Mouse (Mus musculus) inflammation-experienced regulatory T-cells, adult 6 months (primary cell): ENCODE measurements around the gene Nxn. TPM values are rescaled to one million over a fixed set of nuclear protein-coding genes. Genes with fewer than 3 reads are reported as not detected.
A peak's percentile ranks its signal among the peaks of the same experiment; 100 is the strongest.

Experiments used
- ATAC-seq: one replicate; pipeline ENCODE4 v1.8.0; 2017
- polyA plus RNA-seq, 3 experiments: library from polyadenylated mRNA; unstranded; fragments of 100-300 nt; shearing (Covaris generic); gene quantifications; one replicate each; pipeline ENCODE4 v1.2.1; 2017

Nxn gene
- polyA plus RNA-seq, 3 experiments from 2014 or later: 1.1 to 2.0 (median 1.6) TPM

- no peak for ATAC-seq
Observed at GRCm38 (mm10) chr11:76297252-76297651, 101.7 kb downstream of the Nxn start.

GRCm38 (mm10) chr11:76294836-76295235 lies 104.1 kb downstream of the Nxn start:
- no peak for ATAC-seq

- ATAC-seq: no peak
Observed at GRCm38 (mm10) chr11:76294078-76294477, 104.9 kb downstream of the Nxn start.

- ATAC-seq: no peak
Observed at GRCm38 (mm10) chr11:76292831-76293230, 106.1 kb downstream of the Nxn start.

- ATAC-seq: no peak
Observed at GRCm38 (mm10) chr11:76292398-76292797, 106.5 kb downstream of the Nxn start.

GRCm38 (mm10) chr11:76291960-76292359 lies 107.0 kb downstream of the Nxn start:
- no peak for ATAC-seq

GRCm38 (mm10) chr11:76290367-76290766 lies 108.6 kb downstream of the Nxn start:
- no peak for ATAC-seq

GRCm38 (mm10) chr11:76288645-76289044 lies 110.3 kb downstream of the Nxn start:
- ATAC-seq: no peak

GRCm38 (mm10) chr11:76287301-76287700 lies 111.6 kb downstream of the Nxn start:
- no peak for ATAC-seq

- ATAC-seq: no peak
Observed at GRCm38 (mm10) chr11:76286534-76287126, 112.3 kb downstream of the Nxn start.

- ATAC-seq: no peak
Observed at GRCm38 (mm10) chr11:76285431-76286075, 113.4 kb downstream of the Nxn start.

- ATAC-seq: no peak
Observed at GRCm38 (mm10) chr11:76283841-76284240, 115.1 kb downstream of the Nxn start.

- ATAC-seq: no peak
Observed at GRCm38 (mm10) chr11:76279971-76280370, 119.0 kb downstream of the Nxn start.

GRCm38 (mm10) chr11:76278960-76279852 lies 119.7 kb downstream of the Nxn start:
- no peak for ATAC-seq

GRCm38 (mm10) chr11:76272440-76272839 lies 126.5 kb downstream of the Nxn start:
- ATAC-seq: no peak

- ATAC-seq: no peak
Observed at GRCm38 (mm10) chr11:76268521-76269065, 130.3 kb downstream of the Nxn start.

GRCm38 (mm10) chr11:76268001-76268459 lies 130.9 kb downstream of the Nxn start:
- no peak for ATAC-seq

GRCm38 (mm10) chr11:76267550-76267949 lies 131.4 kb downstream of the Nxn start:
- no peak for ATAC-seq

- no peak for ATAC-seq
Observed at GRCm38 (mm10) chr11:76262611-76263351, 136.2 kb downstream of the Nxn start.

GRCm38 (mm10) chr11:76261224-76261623 lies 137.7 kb downstream of the Nxn start:
- ATAC-seq: peak; percentile 74

- no peak for ATAC-seq
Observed at GRCm38 (mm10) chr11:76260208-76261050, 138.5 kb downstream of the Nxn start.
